ENCODE assay signal across 12 mouse cellular contexts in the genomic region with DNA sequence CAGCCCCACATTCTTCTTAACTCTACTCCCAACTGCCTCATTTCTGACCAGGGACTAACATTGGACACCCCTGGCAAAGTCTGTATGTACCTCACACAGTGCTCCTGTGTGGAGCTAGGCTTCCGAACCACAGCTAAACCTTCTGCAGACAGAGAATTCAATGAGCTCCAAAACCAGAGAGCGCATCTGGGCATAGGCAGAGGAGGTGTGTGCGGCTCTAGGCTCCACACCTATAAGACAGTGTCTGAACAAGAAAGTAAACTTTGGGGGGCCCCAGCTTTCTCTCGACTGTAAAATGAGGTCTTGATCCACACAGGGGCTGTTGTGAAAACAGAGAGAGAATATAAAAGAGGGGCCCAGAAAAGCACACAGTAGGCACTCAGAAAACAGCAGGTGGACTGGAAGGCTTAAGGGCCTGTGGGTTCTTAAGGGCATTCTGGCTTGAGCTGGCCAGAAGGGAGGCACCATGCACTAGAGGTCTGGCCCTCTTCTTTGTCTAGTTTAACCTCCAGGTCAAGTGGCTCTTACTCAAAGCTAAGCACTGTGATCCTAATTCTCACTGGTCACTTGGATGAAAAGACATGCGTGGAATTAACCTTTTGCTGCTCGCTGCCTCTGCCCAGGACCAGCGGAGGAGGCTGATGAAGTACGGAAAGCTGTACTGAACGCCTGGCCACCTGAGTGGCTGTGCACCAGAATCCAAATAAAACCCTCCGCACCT. TPM values are rescaled to one million over a fixed set of nuclear protein-coding genes. Genes with fewer than 3 reads are reported as not detected.
DNase-seq lines count a peak whose midpoint lies in the region; ATAC-seq lines count a peak whose summit lies in the region.
"Had no signal": no experiment of that assay in that cellular context is flagged by ENCODE, and none has a peak within 500 bp of the region (broad histone marks: within the 10 kb centered on the region; RNA-seq: fewer than 3 reads in every experiment).

No protein-coding gene starts in this region.

- H3K27ac ChIP-seq in kidney, embryonic 16.5 days (ENCODE audit: low read length): peak overlapping the region; percentile 35
- peak overlapping the region; percentile 93 for H3K27ac ChIP-seq in embryonic facial prominence, embryonic 10.5 days (replicated peaks)
- H3K27ac ChIP-seq in hindbrain, embryonic 11.5 days (ENCODE audit: low read depth, low read length): peak overlapping the region; percentile 98
- H3K27ac ChIP-seq in midbrain, embryonic 10.5 days (replicated peaks): peak overlapping the region; percentile 95
- H3K27ac ChIP-seq: macrophage had no signal

- no peak for ATAC-seq in kidney, embryonic 16.5 days (ENCODE audit: low FRiP score, low TSS enrichment)
- no peak for ATAC-seq in hindbrain, embryonic 11.5 days (ENCODE audit: low FRiP score)

- WGBS in kidney, embryonic 16.5 days: 72% methylated on average over 10 of the region's 10 CpGs
- WGBS in embryonic facial prominence, embryonic 10.5 days: 72% methylated on average over 10 of the region's 10 CpGs
- 67% methylated on average over 10 of the region's 10 CpGs for WGBS in hindbrain, embryonic 11.5 days
- 45% methylated on average over 10 of the region's 10 CpGs for WGBS in midbrain, embryonic 10.5 days

- no peak for DNase-seq in kidney, adult 18-20 months
- DNase-seq in embryonic facial prominence, embryonic 10.5 days (ENCODE audit: low spot score): no peak
- peak; percentile 22 for DNase-seq in hindbrain, embryonic 11.5 days (ENCODE audit: low spot score)
- DNase-seq in midbrain, embryonic 10.5 days (ENCODE audit: low spot score): peak; percentile 31
- no peak for DNase-seq in urinary bladder, adult 2 months (ENCODE audit: low spot score)
- no peak for DNase-seq in urinary bladder, postnatal 10 days (ENCODE audit: low spot score)
- DNase-seq in gastrocnemius, postnatal 25 days: no peak
- DNase-seq: gastrocnemius, postnatal 36 days; heart, postnatal 14 days; kidney, postnatal 14 days had no signal

- H3K27me3 ChIP-seq in kidney, embryonic 16.5 days (ENCODE audit: insufficient read depth, low read length): no peaks in the 10 kb centered on the region
- peaks cover 16% of the 10 kb centered on the region; the same call in 1 of the 2 replicates for H3K27me3 ChIP-seq in embryonic facial prominence, embryonic 10.5 days (replicated peaks; ENCODE audit: low read depth, poor library complexity, severe bottlenecking)
- no peaks in the 10 kb centered on the region for H3K27me3 ChIP-seq in hindbrain, embryonic 11.5 days (ENCODE audit: control insufficient read depth, insufficient read depth, low read length)
- peaks cover 52% of the 10 kb centered on the region for H3K27me3 ChIP-seq in midbrain, embryonic 10.5 days (ENCODE audit: low read depth, poor library complexity, severe bottlenecking)

- peaks cover 22% of the 10 kb centered on the region for H3K36me3 ChIP-seq in kidney, embryonic 16.5 days (ENCODE audit: insufficient read depth, low read length)
- peaks cover 36% of the 10 kb centered on the region for H3K36me3 ChIP-seq in embryonic facial prominence, embryonic 10.5 days (replicated peaks)
- H3K36me3 ChIP-seq in hindbrain, embryonic 11.5 days (ENCODE audit: control insufficient read depth, insufficient read depth, low read length): 0 out of 2 replicates have a peak, but pooled peaks cover 3% of the 10 kb centered on the region
- H3K36me3 ChIP-seq in midbrain, embryonic 10.5 days: peaks cover 44% of the 10 kb centered on the region

- no peak overlapping the region for H3K4me3 ChIP-seq in kidney, embryonic 16.5 days (ENCODE audit: low read length)
- peak overlapping the region; percentile 13; the same call in 1 of the 2 replicates for H3K4me3 ChIP-seq in embryonic facial prominence, embryonic 10.5 days
- H3K4me3 ChIP-seq in hindbrain, embryonic 11.5 days (ENCODE audit: low read depth, low read length): no peak overlapping the region
- H3K4me3 ChIP-seq in midbrain, embryonic 10.5 days: no peak overlapping the region

- H3K9ac ChIP-seq in kidney, embryonic 16.5 days (replicated peaks; ENCODE audit: low read length): peak overlapping the region; percentile 20; the same call in 1 of the 2 replicates
- peak overlapping the region; percentile 40 for H3K9ac ChIP-seq in hindbrain, embryonic 11.5 days (ENCODE audit: low read depth, low read length)

- peaks cover 85% of the 10 kb centered on the region for H3K4me1 ChIP-seq in kidney, embryonic 16.5 days (ENCODE audit: insufficient read depth, low read length)
- H3K4me1 ChIP-seq in embryonic facial prominence, embryonic 10.5 days: peaks cover 98% of the 10 kb centered on the region
- H3K4me1 ChIP-seq in hindbrain, embryonic 11.5 days (replicated peaks; ENCODE audit: control insufficient read depth, insufficient read depth, low read length): peaks cover 29% of the 10 kb centered on the region
- peaks cover 86% of the 10 kb centered on the region for H3K4me1 ChIP-seq in midbrain, embryonic 10.5 days

- H3K9me3 ChIP-seq in kidney, embryonic 16.5 days (ENCODE audit: low read length): 0 out of 2 replicates have a peak, but pooled peaks cover 3% of the 10 kb centered on the region
- peaks cover 8% of the 10 kb centered on the region; the same call in 1 of the 2 replicates for H3K9me3 ChIP-seq in embryonic facial prominence, embryonic 10.5 days
- no peaks in the 10 kb centered on the region for H3K9me3 ChIP-seq in hindbrain, embryonic 11.5 days (ENCODE audit: control insufficient read depth, low read length)
- H3K9me3 ChIP-seq in midbrain, embryonic 10.5 days (replicated peaks): peaks cover 14% of the 10 kb centered on the region; the same call in 1 of the 2 replicates

- no peak overlapping the region for H3K4me2 ChIP-seq in kidney, embryonic 16.5 days (replicated peaks; ENCODE audit: low read depth, low read length)
- H3K4me2 ChIP-seq in hindbrain, embryonic 11.5 days (replicated peaks; ENCODE audit: low read depth, low read length): no peak overlapping the region

RNA-seq across cellular contexts. Expression of gene Mvb12b, which starts 12.7 kb away (rescaled TPM):
- 14.2 and 16.4 TPM in 2 replicates for polyA plus RNA-seq in kidney, embryonic 16.5 days (2015; fragmentation: Nextera tagmentation; extraction: Ambion mirVana)
- 14.4 and 16.1 TPM in 2 replicates for polyA plus RNA-seq in embryonic facial prominence, embryonic 10.5 days (2016; fragmentation: Nextera tagmentation; extraction: Ambion mirVana)
- polyA plus RNA-seq in hindbrain, embryonic 11.5 days (2014; fragmentation: Nextera tagmentation; extraction: Ambion mirVana): 36.8 and 42.4 TPM in 2 replicates
- polyA plus RNA-seq in midbrain, embryonic 10.5 days (2016; fragmentation: Nextera tagmentation; extraction: Ambion mirVana): 19.0 and 23.5 TPM in 2 replicates
- polyA plus RNA-seq in urinary bladder, adult 2 months (2012; rRNA removed): 15.1 and 21.0 TPM in 2 replicates
- total RNA-seq in gastrocnemius, postnatal 25 days (2021): 10 to 100 TPM; 18.6 to 23.0 TPM

Comparison
In these comparisons a context has a peak if more than half of its experiments do, and no peak if none do; other contexts are left out.
1. H3K27ac ChIP-seq: peak in every context shown above with its lines; median percentile 98 in hindbrain, embryonic 11.5 days; 95 in midbrain, embryonic 10.5 days; 93 in embryonic facial prominence, embryonic 10.5 days; 35 in kidney, embryonic 16.5 days.
2. DNase-seq: peak in hindbrain, embryonic 11.5 days (single experiment) and midbrain, embryonic 10.5 days (single experiment); none in kidney, adult 18-20 months (single experiment), embryonic facial prominence, embryonic 10.5 days (single experiment), urinary bladder, adult 2 months (single experiment), urinary bladder, postnatal 10 days (single experiment) and gastrocnemius, postnatal 25 days (single experiment).